Mouse (Mus musculus): ENCODE measurements around the gene Rsad1. TPM values are rescaled to one million over a fixed set of nuclear protein-coding genes. Genes with fewer than 3 reads are reported as not detected.
A peak's percentile ranks its signal among the peaks of the same experiment; 100 is the strongest.

Rsad1 gene
- 4.2 and 5.3 TPM in 2 replicates for polyA plus RNA-seq (2012; ENCODE audit: insufficient read depth, insufficient read length, missing spikeins)

DNA sequence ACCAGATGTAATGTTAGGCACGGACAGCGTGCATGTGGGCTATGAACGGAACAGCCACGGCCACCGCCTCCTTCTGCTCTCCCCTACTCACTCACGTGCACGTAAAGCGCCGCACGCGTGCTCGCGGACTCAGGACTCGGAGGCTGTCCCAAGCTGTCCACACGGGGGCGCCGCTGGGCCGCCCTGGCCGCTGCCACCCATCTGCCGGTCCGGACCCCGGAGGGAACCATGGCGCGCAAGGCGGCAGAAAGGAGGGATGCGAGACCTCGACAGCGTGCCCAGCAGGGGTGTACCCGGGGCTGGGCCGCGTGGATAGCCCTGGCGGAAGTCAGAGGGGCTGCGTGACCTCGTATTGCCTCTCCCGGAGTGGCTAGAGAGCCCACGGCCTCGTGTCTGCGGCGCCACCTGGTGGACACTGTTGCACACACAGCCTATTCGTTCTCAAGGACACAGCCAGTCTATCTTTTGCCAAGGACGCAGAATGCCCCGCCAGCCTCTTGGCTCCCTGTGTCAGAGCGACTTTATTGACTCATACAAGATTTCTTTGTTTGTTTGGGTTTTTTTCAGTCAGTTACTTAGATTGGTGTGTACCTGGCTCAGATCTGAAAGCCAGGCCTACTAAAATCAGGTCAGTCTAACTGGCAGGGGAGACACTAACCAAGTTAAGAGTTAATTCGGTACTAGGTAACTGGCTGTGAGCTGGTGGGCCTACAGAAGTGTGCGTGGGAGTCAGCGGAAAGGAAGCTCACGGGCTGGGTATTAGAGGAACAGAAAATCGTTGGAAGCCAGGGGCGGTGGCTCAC is at the start of gene Rsad1:
TSS of gene Rsad1 (minus strand) at position 368 of the 803 bp plus-strand sequence.
- H3K4me1 ChIP-seq (ENCODE audit: control insufficient read depth, insufficient read depth, insufficient read length, low read length): no peaks in the 10 kb centered on the region; the same call in 1 of the 2 replicates
- H3K4me3 ChIP-seq (ENCODE audit: insufficient read depth, low read depth, low read length): peak within 1 kb of the TSS; percentile 87
- H3K27ac ChIP-seq (replicated peaks; ENCODE audit: low read depth, low read length): peak within 1 kb of the TSS; percentile 89

GRCm38 (mm10) chr11:94598437-94599120 is 49.5 kb upstream of the Rsad1 start:
- no peak overlapping the region for H3K27ac ChIP-seq (replicated peaks; ENCODE audit: low read depth, low read length)
- no peak overlapping the region for H3K4me3 ChIP-seq (ENCODE audit: insufficient read depth, low read depth, low read length)
- H3K4me1 ChIP-seq (ENCODE audit: control insufficient read depth, insufficient read depth, insufficient read length, low read length): peaks cover 14% of the 10 kb centered on the region

- H3K4me3 ChIP-seq (ENCODE audit: insufficient read depth, low read depth, low read length): no peak overlapping the region
Measured at GRCm38 (mm10) chr11:94597319-94597718, 48.3 kb upstream of the Rsad1 start.

DNA sequence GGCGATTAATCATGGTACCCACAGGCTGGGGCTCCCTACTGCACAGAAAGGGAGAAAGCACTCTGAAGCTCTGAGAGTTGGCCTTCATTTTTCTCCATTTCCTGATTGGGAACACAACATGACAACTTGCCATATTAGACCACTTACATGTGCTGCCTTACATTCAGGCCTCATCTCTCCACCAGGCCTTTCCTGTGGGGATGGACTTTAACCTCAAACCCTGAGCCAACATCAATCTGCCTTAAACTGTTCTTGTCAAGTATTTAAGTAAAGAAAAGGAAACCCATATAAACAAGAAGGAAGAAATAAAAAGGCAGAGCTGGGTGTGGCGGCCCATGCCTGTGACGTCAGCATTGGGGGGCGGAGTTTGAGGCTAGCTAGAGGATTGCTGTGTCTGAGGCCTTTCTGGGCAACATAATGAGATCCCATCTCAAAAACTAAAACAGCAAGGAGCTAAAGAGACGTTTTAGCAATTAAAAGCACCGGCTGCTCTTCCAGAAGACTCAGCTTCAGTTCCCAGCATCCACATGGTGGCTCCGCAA is 47.3 kb upstream of the Rsad1 start:
- Histone ChIP-seq H3K4me3 (ENCODE audit: insufficient read depth, low read depth, low read length) (no peak overlapping the region), H3K4me1 (ENCODE audit: control insufficient read depth, insufficient read depth, insufficient read length, low read length) (peaks cover 18% of the 10 kb centered on the region), H3K27ac (replicated peaks; ENCODE audit: low read depth, low read length) (no peak overlapping the region)

More at GRCm38 (mm10) chr11:94597319-94597718, 48.3 kb upstream of the Rsad1 start:
- Histone ChIP-seq H3K27ac (replicated peaks; ENCODE audit: low read depth, low read length) (no peak overlapping the region), H3K4me1 (ENCODE audit: control insufficient read depth, insufficient read depth, insufficient read length, low read length) (peaks cover 13% of the 10 kb centered on the region)

- no peak overlapping the region for H3K4me3 ChIP-seq (ENCODE audit: insufficient read depth, low read depth, low read length)
Measured at GRCm38 (mm10) chr11:94587511-94587910, 38.5 kb upstream of the Rsad1 start.

GRCm38 (mm10) chr11:94585091-94585490 is 36.0 kb upstream of the Rsad1 start:
- H3K4me1 ChIP-seq (ENCODE audit: control insufficient read depth, insufficient read depth, insufficient read length, low read length): peaks cover 4% of the 10 kb centered on the region; the same call in 1 of the 2 replicates
- no peak overlapping the region for H3K27ac ChIP-seq (replicated peaks; ENCODE audit: low read depth, low read length)
- no peak overlapping the region for H3K4me3 ChIP-seq (ENCODE audit: insufficient read depth, low read depth, low read length)

More at GRCm38 (mm10) chr11:94587511-94587910, 38.5 kb upstream of the Rsad1 start:
- Histone ChIP-seq H3K27ac (replicated peaks; ENCODE audit: low read depth, low read length) (no peak overlapping the region), H3K4me1 (ENCODE audit: control insufficient read depth, insufficient read depth, insufficient read length, low read length) (peaks cover 24% of the 10 kb centered on the region)

- Histone ChIP-seq H3K4me1 (ENCODE audit: control insufficient read depth, insufficient read depth, insufficient read length, low read length) (peaks cover 3% of the 10 kb centered on the region; the same call in 1 of the 2 replicates), H3K27ac (replicated peaks; ENCODE audit: low read depth, low read length) (no peak overlapping the region), H3K4me3 (ENCODE audit: insufficient read depth, low read depth, low read length) (no peak overlapping the region)
Measured at GRCm38 (mm10) chr11:94580111-94580740, 31.2 kb upstream of the Rsad1 start.

- Histone ChIP-seq H3K4me1 (ENCODE audit: control insufficient read depth, insufficient read depth, insufficient read length, low read length) (peaks cover 5% of the 10 kb centered on the region; the same call in 1 of the 2 replicates), H3K4me3 (ENCODE audit: insufficient read depth, low read depth, low read length) (no peak overlapping the region), H3K27ac (replicated peaks; ENCODE audit: low read depth, low read length) (no peak overlapping the region)
Measured at GRCm38 (mm10) chr11:94576361-94576760, 27.3 kb upstream of the Rsad1 start.

GRCm38 (mm10) chr11:94575036-94575435 is 26.0 kb upstream of the Rsad1 start:
- H3K27ac ChIP-seq (replicated peaks; ENCODE audit: low read depth, low read length): no peak overlapping the region
- no peak overlapping the region for H3K4me3 ChIP-seq (ENCODE audit: insufficient read depth, low read depth, low read length)

DNA sequence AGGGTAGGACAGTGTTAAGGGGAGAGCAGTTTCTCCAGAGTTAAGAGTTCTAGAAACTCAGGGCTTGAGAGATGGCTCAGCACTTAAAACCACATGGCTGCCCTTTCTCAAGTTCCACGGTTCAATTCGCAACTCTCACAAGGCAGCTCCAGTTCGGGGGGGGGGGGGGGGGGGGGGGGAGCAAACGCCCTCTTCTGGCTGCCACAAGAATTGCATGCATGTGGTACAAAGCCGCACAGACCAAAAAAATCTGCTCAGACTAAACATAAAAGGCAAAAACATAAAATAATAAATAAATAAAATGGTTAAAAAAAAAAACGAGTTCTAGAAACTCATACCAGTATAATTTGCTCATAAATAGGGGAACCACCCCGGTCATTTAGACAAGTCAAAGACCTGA is 25.5 kb upstream of the Rsad1 start:
- Histone ChIP-seq H3K27ac (replicated peaks; ENCODE audit: low read depth, low read length) (no peak overlapping the region), H3K4me1 (ENCODE audit: control insufficient read depth, insufficient read depth, insufficient read length, low read length) (peaks cover 10% of the 10 kb centered on the region), H3K4me3 (ENCODE audit: insufficient read depth, low read depth, low read length) (no peak overlapping the region)

More at GRCm38 (mm10) chr11:94575036-94575435, 26.0 kb upstream of the Rsad1 start:
- H3K4me1 ChIP-seq (ENCODE audit: control insufficient read depth, insufficient read depth, insufficient read length, low read length): peaks cover 10% of the 10 kb centered on the region

GRCm38 (mm10) chr11:94571850-94572249 is 22.8 kb upstream of the Rsad1 start:
- no peak overlapping the region for H3K27ac ChIP-seq (replicated peaks; ENCODE audit: low read depth, low read length)
- H3K4me1 ChIP-seq (ENCODE audit: control insufficient read depth, insufficient read depth, insufficient read length, low read length): peaks cover 8% of the 10 kb centered on the region
- H3K4me3 ChIP-seq (ENCODE audit: insufficient read depth, low read depth, low read length): no peak overlapping the region

GRCm38 (mm10) chr11:94570612-94571011 is 21.6 kb upstream of the Rsad1 start:
- peak overlapping the region; percentile 95 for H3K27ac ChIP-seq (replicated peaks; ENCODE audit: low read depth, low read length)
- peaks cover 8% of the 10 kb centered on the region for H3K4me1 ChIP-seq (ENCODE audit: control insufficient read depth, insufficient read depth, insufficient read length, low read length)
- H3K4me3 ChIP-seq (ENCODE audit: insufficient read depth, low read depth, low read length): no peak overlapping the region

- peaks cover 5% of the 10 kb centered on the region for H3K4me1 ChIP-seq (ENCODE audit: control insufficient read depth, insufficient read depth, insufficient read length, low read length)
- no peak overlapping the region for H3K27ac ChIP-seq (replicated peaks; ENCODE audit: low read depth, low read length)
- H3K4me3 ChIP-seq (ENCODE audit: insufficient read depth, low read depth, low read length): no peak overlapping the region
Measured at GRCm38 (mm10) chr11:94567326-94567725, 18.3 kb upstream of the Rsad1 start.

- Histone ChIP-seq H3K4me3 (ENCODE audit: insufficient read depth, low read depth, low read length) (no peak overlapping the region), H3K27ac (replicated peaks; ENCODE audit: low read depth, low read length) (no peak overlapping the region), H3K4me1 (ENCODE audit: control insufficient read depth, insufficient read depth, insufficient read length, low read length) (peaks cover 5% of the 10 kb centered on the region)
Measured at GRCm38 (mm10) chr11:94566534-94566933, 17.5 kb upstream of the Rsad1 start.

- H3K4me3 ChIP-seq (ENCODE audit: insufficient read depth, low read depth, low read length): no peak overlapping the region
- H3K4me1 ChIP-seq (ENCODE audit: control insufficient read depth, insufficient read depth, insufficient read length, low read length): no peaks in the 10 kb centered on the region
- H3K27ac ChIP-seq (replicated peaks; ENCODE audit: low read depth, low read length): no peak overlapping the region
Measured at GRCm38 (mm10) chr11:94565151-94565479, 16.1 kb upstream of the Rsad1 start.
